In the genomic region with DNA sequence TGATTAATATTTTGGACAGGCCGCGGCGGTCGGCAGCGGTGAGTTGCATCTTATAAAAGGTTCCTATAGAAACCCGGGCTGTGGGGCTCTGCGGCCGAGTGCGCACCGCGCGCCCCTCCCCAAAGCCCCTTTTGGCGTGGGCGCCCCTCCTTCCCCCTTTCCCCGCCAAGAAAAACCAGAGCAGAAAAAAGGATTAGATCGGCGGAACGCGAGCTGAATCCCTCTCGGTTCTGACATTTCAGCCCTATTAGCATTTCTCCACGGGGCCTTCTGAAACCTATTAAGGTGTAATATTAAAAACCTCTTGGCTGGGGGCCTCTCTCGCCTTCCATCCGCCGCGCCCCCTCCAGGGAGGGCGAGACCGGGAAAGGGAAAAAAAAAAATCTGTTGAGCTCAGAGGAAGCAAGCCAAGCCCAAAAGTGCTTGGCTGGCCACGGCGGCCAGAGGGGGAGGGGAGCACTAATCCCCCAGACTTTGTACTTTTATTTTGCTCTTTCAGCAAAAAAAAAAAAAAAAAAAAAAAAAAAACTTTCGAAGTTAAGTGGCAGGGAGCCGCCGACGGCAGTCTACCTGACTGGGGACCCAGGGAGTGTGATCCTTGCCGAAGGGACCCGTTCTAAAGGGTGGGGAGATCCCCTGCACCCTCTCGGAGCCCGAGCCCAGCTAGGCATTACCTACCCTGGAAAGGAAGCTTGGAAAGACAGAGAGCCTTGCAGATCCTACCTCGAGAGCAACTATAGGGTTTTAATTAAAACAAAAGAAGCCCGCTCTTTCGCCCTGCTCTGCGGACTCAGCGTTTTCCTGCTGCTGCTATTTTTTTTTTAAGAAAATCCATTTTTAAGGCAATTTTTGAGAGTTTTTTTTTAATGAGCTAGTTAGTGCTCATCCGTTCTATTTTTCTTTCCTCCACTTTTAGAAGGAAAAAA, we compare ENCODE assay signal across 8 mouse cellular contexts. TPM values are rescaled to one million over a fixed set of nuclear protein-coding genes. Genes with fewer than 3 reads are reported as not detected.
DNase-seq lines count a peak whose midpoint lies in the region; ATAC-seq lines count a peak whose summit lies in the region.

No protein-coding gene starts in this region.

- peak; percentile 82 to 84 for DNase-seq in cerebellum, postnatal 14 days
- peak; percentile 65 to 69 for DNase-seq in gastrocnemius, postnatal 36 days
- peak; percentile 82 for DNase-seq in limb, embryonic 10.5 days (ENCODE audit: low spot score)
- peak; percentile 19 to 58 for DNase-seq in spleen, postnatal 10 days (ENCODE audit: low spot score in 2 of 2)

- peak overlapping the region; percentile 86 for H3K4me2 ChIP-seq in intestine, embryonic 15.5 days (replicated peaks)
- H3K4me2 ChIP-seq in midbrain, embryonic 12.5 days (replicated peaks): peak overlapping the region; percentile 88

- peaks cover 23% of the 10 kb centered on the region for H3K4me1 ChIP-seq in erythroblast, embryonic 14.5 days (ENCODE audit: control insufficient read depth)
- 0 out of 2 replicates have a peak, but pooled peaks cover 4% of the 10 kb centered on the region for H3K4me1 ChIP-seq in intestine, embryonic 15.5 days (replicated peaks)
- H3K4me1 ChIP-seq in limb, embryonic 10.5 days: peaks cover 19% of the 10 kb centered on the region
- peaks cover 16% of the 10 kb centered on the region for H3K4me1 ChIP-seq in midbrain, embryonic 12.5 days

- H3K9ac ChIP-seq in intestine, embryonic 15.5 days: peak overlapping the region; percentile 98
- peak overlapping the region; percentile 99 for H3K9ac ChIP-seq in midbrain, embryonic 12.5 days (replicated peaks)

- H3K27ac ChIP-seq in intestine, embryonic 15.5 days: peak overlapping the region; percentile 100
- peak overlapping the region; percentile 100 for H3K27ac ChIP-seq in limb, embryonic 10.5 days
- H3K27ac ChIP-seq in midbrain, embryonic 12.5 days (replicated peaks): peak overlapping the region; percentile 100

- WGBS in intestine, embryonic 15.5 days: under 1% methylated on average over 43 of the region's 43 CpGs
- WGBS in limb, embryonic 10.5 days: under 1% methylated on average over 43 of the region's 43 CpGs
- under 1% methylated on average over 43 of the region's 43 CpGs for WGBS in midbrain, embryonic 12.5 days

- no peak for ATAC-seq in erythroblast, adult 5-6 weeks (replicated peaks; ENCODE audit: low FRiP score, poor library complexity, severe bottlenecking)
- no peak for ATAC-seq in intestine, embryonic 15.5 days
- ATAC-seq in midbrain, embryonic 12.5 days (ENCODE audit: low FRiP score, low read depth): peak; percentile 24

- no peaks in the 10 kb centered on the region for H3K36me3 ChIP-seq in erythroblast, embryonic 14.5 days (ENCODE audit: control insufficient read depth)
- H3K36me3 ChIP-seq in intestine, embryonic 15.5 days: no peaks in the 10 kb centered on the region
- peaks cover 13% of the 10 kb centered on the region for H3K36me3 ChIP-seq in limb, embryonic 10.5 days
- H3K36me3 ChIP-seq in midbrain, embryonic 12.5 days: 0 out of 2 replicates have a peak, but pooled peaks cover 5% of the 10 kb centered on the region

- H3K9me3 ChIP-seq in erythroblast, embryonic 14.5 days (ENCODE audit: control insufficient read depth, low read length): peaks cover 32% of the 10 kb centered on the region; the same call in 1 of the 2 replicates
- no peaks in the 10 kb centered on the region for H3K9me3 ChIP-seq in intestine, embryonic 15.5 days
- H3K9me3 ChIP-seq in limb, embryonic 10.5 days (replicated peaks): no peaks in the 10 kb centered on the region
- H3K9me3 ChIP-seq in midbrain, embryonic 12.5 days: no peaks in the 10 kb centered on the region

- intact Hi-C loops in gastrocnemius, postnatal 36 days (cut with DNase I): no loop called here

- peaks cover 100% of the 10 kb centered on the region for H3K27me3 ChIP-seq in erythroblast, embryonic 14.5 days (ENCODE audit: control insufficient read depth)
- H3K27me3 ChIP-seq in intestine, embryonic 15.5 days (replicated peaks): no peaks in the 10 kb centered on the region
- no peaks in the 10 kb centered on the region for H3K27me3 ChIP-seq in limb, embryonic 10.5 days (ENCODE audit: low read depth, poor library complexity, severe bottlenecking)
- no peaks in the 10 kb centered on the region for H3K27me3 ChIP-seq in midbrain, embryonic 12.5 days

- H3K4me3 ChIP-seq in erythroblast, embryonic 14.5 days (replicated peaks): peak overlapping the region; percentile 46
- peak overlapping the region; percentile 94 for H3K4me3 ChIP-seq in intestine, embryonic 15.5 days (replicated peaks)
- peak overlapping the region; percentile 68 for H3K4me3 ChIP-seq in limb, embryonic 10.5 days
- H3K4me3 ChIP-seq in midbrain, embryonic 12.5 days: peak overlapping the region; percentile 90

RNA-seq across cellular contexts. Expression of a gene that starts 1.2 kb away (rescaled TPM):
- 0.97 and 1.5 TPM in 2 replicates for polyA plus RNA-seq in erythroblast, embryonic 14.5 days (2012)
- total RNA-seq in erythroblast, adult 5-6 weeks (2015; ENCODE audit: low replicate concordance): 5.4 and 7.9 TPM in 2 replicates
- total RNA-seq in erythroblast, adult 5-6 weeks (2017; ENCODE audit: low replicate concordance): 5.0 and 6.0 TPM in 2 replicates
- total RNA-seq in gastrocnemius, postnatal 36 days (2021): 10 to 100 TPM; 27.1 to 27.6 TPM
- 19.5 and 21.6 TPM in 2 replicates for polyA plus RNA-seq in intestine, embryonic 15.5 days (2015; fragmentation: Nextera tagmentation; extraction: Ambion mirVana)
- 24.7 and 39.0 TPM in 2 replicates for polyA plus RNA-seq in limb, embryonic 10.5 days (2016; fragmentation: Nextera tagmentation; extraction: Ambion mirVana)
- polyA plus RNA-seq in midbrain, embryonic 12.5 days (2016; fragmentation: Nextera tagmentation; extraction: Ambion mirVana): 61.1 and 64.1 TPM in 2 replicates
